Mouse (Mus musculus) layer of hippocampus, adult 18-20 months (tissue): ENCODE data around the gene Olfr172. TPM values are rescaled to one million over a fixed set of nuclear protein-coding genes. Genes with fewer than 3 reads are reported as not detected.

Experiments used
- DNase-seq, 2 experiments: peaks; one replicate each; pipeline ENCODE4 v3.0.0; 2022; ENCODE audit warnings: low spot score in 2 of 2
- long read RNA-seq: library from polyadenylated mRNA; stranded (forward); transcript quantifications from one replicate; pipeline ENCODE4 v2.0.0, GENCODE M21; 2021
- microRNA-seq, 2 experiments: library from miRNA; unstranded; fragments of <30 nt; microRNA quantifications; one replicate each; pipeline ENCODE4 v1.2.0; 2021
- total RNA-seq, 2 experiments: library from RNA; stranded (reverse); gene quantifications; 2 replicates each; pipeline ENCODE4 v1.2.3; 2021

The Olfr172 gene
- not detected for total RNA-seq
- long read RNA-seq: 0 reads

DNA sequence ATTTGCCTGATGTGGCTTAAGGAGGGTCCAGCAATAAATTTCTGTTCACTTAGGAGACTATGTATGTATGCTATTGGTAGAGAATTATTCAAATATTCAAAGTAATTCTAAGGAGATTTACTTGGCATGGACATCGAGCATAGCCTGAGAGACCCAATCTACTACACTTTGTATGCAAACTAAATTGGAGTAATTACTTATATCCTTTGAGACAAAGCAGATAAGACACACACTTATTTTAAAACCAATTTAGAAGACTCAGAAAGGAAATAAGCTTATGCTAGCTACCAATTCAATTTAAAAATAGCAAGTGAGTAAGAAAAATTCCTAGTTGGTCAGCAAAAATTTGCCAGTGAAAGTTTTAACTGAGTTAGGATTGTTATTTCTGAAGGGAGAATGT is at the start of gene Olfr172:
Gene Olfr172 (minus strand): TSS at position 101 of the 400 bp plus-strand sequence.
- DNase-seq: no peak

DNA sequence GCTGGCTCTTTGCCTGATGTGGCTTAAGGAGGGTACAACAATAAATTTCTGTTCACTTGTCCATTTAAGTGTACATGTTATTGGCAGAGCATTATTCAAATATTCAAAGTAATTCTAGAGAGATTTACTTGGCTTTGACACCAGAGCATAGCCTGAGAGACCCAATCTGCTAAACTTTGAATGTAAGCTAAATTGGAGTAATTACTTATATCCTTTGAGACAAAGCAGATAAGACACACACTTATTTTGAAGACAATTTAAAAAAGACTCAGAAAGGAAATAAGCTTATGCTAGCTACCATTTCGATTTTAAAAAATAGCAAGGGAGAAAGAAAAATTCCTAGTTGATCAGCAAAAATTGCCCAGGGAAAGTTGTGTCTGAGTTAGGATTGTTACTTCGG is 37.2 kb upstream of the Olfr172 start, which contains the start of gene Olfr173:
Gene Olfr173 (minus strand): TSS at position 101 of the 400 bp plus-strand sequence.
- no peak for DNase-seq

DNA sequence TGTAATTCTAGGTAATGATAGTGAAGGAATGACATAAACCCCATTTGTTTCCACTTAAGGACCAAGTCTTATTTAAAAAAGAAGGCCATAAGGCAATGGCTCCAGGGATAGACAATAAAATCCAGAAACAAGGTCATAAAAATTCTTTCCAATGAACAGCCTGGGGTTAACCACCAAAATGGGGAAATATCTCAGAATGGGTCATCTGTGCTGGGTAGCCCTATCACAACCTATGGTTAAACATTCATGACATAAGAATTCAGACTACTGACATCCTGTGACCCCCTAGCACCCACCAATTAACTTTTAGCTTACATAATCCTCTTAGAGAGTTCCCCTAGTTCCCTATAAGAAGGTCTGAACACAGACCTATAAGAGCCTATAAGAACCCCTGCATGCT is 6.8 kb downstream of the Olfr172 start:
- no peak for DNase-seq

DNA sequence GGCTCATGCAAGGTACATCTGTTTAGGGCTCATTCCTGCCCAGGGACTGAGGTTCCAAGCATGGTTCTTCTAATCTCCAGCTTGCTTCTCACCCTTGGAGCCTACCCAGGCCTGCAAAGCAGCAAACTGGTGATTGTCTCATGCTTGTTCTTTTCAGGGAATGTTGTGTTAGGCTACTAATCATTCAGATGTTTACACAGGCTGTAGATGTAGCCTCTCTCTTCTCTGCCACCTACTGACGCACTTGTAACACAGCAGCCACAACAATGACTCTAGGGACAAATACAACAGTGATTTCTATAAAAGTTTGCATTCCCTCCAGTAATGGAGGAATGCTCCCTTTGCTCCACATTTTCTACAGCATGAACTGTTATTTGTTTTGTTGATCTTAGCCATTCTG is 11.7 kb downstream of the Olfr172 start:
- DNase-seq: no peak

DNA sequence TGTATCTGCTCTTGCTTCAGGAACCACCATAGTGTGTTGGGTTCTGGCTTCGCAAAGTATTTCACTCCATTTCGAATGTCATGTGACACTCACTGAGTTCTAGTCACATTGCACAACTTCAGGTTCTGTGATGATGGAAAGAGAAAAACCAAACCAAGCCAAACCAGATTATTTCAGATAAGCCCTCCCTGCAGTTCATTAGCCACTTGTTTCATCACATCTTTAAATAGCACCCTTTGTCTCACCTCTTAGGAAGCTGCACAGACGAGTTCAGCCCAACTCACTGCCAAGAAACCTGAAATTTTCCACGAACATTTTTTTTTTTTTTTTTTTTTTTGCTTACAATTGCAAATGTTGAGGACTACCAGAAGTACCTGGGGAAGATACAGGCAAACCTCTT is 16.3 kb downstream of the Olfr172 start:
- no peak for DNase-seq

DNA sequence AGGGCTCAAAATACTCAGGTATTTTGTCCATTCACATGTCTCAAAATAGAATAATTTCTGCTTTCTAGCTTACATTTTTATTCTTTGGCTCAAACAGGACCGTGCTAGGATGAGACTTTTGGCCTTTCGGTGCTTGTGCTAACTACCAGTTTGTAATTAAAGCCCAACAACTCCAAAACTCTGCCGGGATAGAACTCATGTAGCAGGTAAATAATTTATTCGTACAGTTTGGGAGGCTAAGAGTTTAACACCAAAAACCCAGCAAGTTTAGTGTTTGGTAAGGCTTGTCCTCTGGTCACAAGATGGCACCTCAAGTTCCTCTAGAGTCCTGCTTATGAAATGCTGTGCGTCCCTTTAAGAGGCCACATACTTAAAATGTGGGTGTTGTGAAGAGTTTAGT is 22.2 kb downstream of the Olfr172 start:
- no peak for DNase-seq

DNA sequence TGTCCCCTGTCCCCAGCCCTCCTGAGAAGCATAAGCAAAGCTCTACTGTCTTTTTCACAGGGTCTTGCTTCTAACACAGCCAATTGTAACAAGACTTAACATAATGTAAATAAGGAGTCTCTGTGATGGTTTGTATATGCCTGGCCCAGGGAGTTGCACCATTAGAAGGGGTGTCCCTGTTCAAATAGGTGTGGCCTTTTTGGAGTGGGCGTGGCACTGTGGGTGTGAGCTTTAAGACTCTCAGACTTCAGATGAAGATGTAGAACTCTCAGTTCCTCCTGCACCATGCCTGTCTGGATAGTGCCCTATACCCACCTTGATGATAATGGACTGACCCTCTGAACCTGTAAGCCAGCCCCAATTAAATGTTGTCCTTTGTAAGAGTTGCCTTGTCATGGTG is 24.2 kb downstream of the Olfr172 start:
- no peak for DNase-seq

DNA sequence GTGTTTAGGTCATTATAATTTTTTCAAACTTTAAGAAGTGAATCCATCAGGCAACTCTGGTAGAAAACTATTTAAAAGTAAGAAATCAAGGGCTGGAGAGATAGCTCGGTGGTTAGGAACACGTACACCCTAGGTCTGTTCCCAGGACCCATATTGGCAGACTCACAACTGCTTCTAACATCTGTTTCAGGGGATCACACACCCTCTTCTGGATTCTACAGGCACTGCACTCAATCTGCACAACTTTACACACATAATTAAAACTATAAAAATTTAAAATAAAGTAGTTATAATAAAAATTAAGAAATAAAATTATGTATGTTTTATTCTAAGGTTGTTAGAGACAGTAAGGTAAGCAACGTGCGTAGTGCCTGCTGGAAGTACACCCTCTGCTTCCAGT is 24.8 kb downstream of the Olfr172 start:
- no peak for DNase-seq

DNA sequence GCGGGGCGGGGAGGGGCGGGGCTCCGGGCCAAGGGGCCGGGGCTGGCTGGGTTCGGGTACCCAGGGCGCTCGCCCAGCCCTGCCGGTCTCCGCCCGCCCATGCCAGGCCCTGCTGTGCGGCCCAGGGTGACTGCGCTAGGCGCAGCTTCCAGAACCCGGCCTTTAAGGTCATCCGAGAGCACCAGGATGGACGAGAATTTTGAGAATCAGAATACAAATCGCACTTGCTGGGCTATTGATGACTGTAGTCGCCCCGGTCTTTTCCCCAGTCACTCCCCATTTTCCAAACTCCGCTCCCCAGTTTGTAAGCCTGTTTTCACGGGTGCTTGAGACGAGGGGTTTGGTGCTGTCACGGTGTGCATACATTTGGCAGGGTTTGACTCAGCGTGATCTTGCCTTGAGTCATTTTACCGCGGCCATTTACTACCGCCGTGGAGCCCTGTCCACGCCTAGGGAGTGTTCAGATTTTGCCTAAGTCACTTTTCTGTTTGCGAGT is 34.8 kb downstream of the Olfr172 start:
- no peak for DNase-seq

DNA sequence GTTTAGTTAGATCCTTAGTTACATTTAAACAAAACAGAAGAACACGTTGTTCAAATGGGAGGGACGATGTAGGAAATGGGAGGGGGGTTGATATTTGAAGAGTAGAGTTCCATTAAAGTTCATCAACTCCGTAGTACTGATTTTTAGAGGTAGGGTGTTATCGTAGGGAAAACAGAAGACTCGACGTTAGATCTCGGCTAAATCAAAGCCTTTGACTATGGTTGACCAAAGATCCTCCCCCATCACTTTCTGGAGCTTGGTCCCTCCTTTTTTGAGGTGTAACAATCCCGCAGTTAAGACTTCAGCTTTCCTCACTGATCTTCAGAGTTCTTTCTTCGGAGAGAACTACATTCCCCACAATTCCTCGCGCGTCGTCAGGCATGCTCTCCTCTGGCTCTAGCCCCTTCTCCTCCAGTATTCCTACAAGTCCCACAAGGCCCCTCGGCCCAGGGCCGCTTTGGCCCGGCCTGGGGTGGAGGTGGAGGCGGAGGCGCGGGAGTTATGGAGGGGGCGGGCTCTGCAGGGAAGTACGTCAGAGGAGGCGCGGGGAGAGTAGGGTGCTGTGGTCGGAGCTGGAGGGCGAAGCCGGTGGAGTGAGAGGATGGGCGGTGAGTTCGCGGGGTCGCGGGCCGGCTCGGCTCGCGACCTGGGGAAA is 35.4 kb downstream of the Olfr172 start, which contains the start of gene Cldnd1:
Gene Cldnd1 (plus strand): TSS at position 434 of the 655 bp plus-strand sequence.
- DNase-seq: peak; percentile 95 to 96

DNA sequence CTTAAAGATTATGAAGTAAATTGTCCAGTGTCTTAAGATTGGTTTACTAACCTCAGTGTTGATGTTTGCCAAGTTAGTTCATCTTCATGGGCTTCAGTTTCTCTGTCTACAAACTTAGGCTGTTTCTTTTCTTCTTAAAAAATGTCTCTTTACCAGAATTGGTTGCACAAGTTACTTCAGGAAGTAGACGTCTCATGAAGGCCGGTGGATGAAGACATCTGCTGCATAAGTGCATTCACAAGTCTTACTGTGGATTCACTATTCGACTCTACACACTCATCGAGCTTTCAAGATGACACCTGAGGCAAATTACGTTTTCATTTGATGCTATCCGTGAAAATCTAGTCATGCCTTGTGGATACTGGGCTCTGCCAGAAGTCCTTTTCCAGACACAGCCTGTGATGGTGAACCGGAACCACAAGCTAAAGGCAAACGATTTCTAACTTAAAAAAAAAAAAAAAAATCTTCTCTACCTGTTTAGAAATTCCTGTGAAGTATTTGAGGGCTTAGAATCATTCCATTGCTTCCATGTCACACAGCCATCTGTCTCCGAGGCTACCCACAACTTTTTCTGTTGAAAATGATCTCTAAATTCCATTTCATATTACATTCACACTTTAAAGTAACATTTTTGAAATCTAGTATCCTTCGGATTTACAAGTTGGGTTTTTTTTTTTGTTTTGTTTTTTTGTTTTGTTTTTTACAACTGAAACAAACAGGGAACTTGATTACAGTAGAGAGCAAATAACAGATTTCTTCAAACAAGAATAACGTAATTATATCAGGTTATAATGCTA is 36.1 kb downstream of the Olfr172 start:
- DNase-seq: no peak

DNA sequence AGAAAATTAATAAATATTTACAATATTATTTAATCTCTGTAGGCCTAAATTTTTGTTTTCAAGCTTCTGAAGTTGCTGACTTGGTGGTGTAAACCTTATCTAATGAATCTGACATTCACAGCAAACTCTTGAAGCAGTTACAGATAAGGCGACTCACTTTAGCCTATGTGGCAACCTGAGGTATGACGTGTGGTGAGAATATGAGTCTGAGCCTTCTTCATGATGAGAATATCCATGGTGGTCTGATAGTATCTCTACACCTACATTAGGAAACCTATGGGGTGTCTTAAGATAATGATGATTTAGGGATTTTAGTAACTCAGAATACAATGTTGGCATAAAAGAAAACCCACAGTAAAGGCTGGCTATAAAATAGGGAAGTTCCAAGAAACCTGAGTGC is 40.7 kb downstream of the Olfr172 start:
- DNase-seq: no peak

DNA sequence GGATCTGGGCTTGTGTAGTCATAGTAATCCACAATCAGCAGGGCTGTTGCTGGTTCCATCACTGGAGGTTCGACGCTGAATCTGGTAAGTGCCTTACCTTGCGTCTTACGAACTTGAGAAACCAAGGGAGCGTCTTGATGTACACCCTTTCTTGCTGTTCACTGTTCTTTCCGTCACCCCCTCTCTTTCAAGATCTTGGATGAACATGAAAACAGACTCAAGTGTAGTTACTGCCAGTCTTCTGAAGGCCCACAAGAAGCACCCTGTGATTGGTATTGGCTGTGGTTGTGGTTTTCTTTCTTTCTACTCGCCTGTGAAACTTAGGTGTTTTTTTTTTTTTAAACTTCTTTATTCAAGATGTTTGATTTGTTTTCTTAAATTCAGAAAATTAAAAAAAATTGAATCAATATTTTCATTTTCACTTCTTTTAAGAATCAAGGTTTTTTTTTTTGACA is 44.3 kb downstream of the Olfr172 start, which contains the start of gene Gpr15:
Gene Gpr15 (minus strand): TSS at position 405 of the 455 bp plus-strand sequence.
- no peak for DNase-seq

DNA sequence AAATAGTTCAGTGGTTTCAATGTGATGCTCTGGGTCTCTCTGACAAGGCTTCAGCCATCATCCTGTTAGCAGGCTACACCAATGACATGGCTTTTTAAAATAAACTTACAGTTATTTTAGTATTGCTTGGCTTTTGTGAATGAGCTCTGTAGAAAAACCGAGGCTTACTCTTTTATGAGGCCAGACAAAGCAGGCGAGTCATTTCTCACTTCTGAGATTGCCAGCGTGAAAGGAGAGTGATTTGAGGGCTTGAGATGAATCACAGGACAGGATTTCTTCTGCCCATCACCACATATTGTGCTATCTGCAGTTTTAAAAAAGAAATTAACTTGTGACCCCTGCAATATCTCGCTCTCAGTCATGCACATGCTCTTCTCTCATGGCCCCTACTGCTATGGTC is 48.0 kb downstream of the Olfr172 start:
- DNase-seq: no peak

DNA sequence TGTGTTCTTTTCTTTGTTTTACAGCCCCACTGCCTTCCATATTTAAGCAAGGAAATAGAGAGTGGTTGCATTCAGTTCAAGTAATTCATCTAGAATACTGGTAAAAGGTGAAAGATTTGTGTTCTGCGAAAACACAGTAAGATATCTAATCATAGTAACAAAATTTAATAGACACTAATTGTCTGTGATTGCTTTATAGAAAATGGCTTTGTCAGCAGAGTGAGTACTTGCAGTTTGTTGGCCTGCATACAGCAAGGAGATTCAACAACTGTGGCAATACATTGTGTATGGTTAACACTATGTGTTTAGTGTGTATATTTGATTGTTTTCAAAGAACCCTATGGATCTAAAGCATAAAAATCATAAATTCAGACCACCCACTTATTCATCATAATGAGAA is 49.8 kb downstream of the Olfr172 start:
- no peak for DNase-seq

DNA sequence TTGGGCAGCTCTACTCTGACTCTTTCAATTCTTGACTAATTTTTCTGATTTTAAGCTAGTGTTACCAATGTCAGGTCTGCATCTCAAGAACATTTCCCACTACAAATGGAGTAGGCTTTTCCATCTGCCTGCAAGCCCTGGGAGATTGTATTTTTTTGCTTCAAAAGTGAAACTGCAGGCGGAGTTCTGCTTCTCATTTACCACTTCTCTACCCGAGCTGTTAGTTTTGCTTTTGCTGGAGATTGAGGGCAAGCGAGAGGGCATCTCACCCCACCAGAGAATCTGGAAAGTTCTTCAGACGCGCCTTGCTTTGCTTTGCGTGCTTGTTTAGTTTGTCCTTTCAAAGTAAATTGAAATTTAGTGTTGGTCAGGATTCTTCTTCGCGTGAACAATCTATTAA is 50.8 kb downstream of the Olfr172 start:
- no peak for DNase-seq

Small RNAs within 50 kb of the gene (microRNA-seq; reads per million reads assigned to microRNA genes)
- 0 reads per million in 2 experiments for gene Gm27564

Other genes starting within 250 kb of the Olfr172 start
- 10 to 100 TPM; 13.8 to 14.1 TPM for gene St3gal6, start 238.9 kb downstream of the Olfr172 start, total RNA-seq
- gene Gm813, start 146.2 kb downstream of the Olfr172 start, total RNA-seq: not detected
- not detected for gene E330017A01Rik, start 124.4 kb downstream of the Olfr172 start, total RNA-seq
- gene Cpox, start 92.9 kb downstream of the Olfr172 start, total RNA-seq: 10 to 100 TPM; 51.6 to 52.7 TPM
- not detected for gene Gpr15, start 44.1 kb downstream of the Olfr172 start, total RNA-seq
- gene Cldnd1, start 35.3 kb downstream of the Olfr172 start, total RNA-seq: 100 to 1,000 TPM in 1 of 2 experiments, 10 to 100 TPM in 1; 95.5 to 101 TPM
- gene Olfr173, start 37.1 kb upstream of the Olfr172 start, total RNA-seq: not detected
- not detected for gene Olfr175-ps1, start 63.6 kb upstream of the Olfr172 start, total RNA-seq
- not detected for gene Olfr177, start 111.6 kb upstream of the Olfr172 start, total RNA-seq
- not detected for gene Olfr178, start 128.9 kb upstream of the Olfr172 start, total RNA-seq
- not detected for gene Olfr181, start 165.6 kb upstream of the Olfr172 start, total RNA-seq
- not detected for gene Olfr180, start 166.2 kb upstream of the Olfr172 start, total RNA-seq
- gene Olfr183, start 232.2 kb upstream of the Olfr172 start, total RNA-seq: not detected